Mouse (Mus musculus): ENCODE measurements around the gene Fig4.

DNA sequence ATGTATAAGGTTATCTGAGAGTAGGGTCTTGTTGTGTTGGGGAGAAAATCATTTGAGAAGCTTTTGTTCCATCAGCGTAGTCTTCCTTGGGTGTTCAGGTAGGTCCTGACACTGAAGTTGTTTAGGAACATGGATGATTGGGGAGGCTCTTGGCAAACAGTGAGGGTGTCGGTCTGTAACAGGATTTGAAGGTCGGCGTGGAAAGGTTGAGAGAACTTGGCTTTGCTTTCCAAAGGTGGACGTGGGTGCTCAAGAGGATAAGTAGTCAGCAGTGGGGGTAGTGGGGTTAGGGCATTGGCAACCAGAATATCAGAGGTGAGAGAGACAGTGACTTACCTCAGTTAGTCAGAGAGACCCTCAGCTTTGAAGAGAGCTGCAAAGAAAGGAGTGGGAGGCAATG, 136.9 kb downstream of the Fig4 start:
- TF ChIP-seq CTCF (IDR thresholded peaks at IDR 0.05; ENCODE audit: extremely low read depth, insufficient read depth, insufficient read length, insufficient replicate concordance) (no peak), POLR2A (IDR thresholded peaks at IDR 0.05; ENCODE audit: low read depth, low read length) (no peak)
